Mouse (Mus musculus) heart, embryonic 12.5 days (tissue): Measurements from ENCODE around the gene Epb41. TPM values are rescaled to one million over a fixed set of nuclear protein-coding genes. Genes with fewer than 3 reads are reported as not detected.

Experiments
- ATAC-seq: fragments of 200-750 bp; cut with Nextera tagmentation; 2 replicates; pipeline ENCODE4 v1.8.0; 2017; ENCODE audit warnings: moderate TSS enrichment, moderate library complexity; ENCODE audit not compliant: insufficient number of reproducible peaks, low FRiP score
- H3K27ac ChIP-seq: fragments of 300-500 bp; sonication (generic); 2 replicates; pipeline ENCODE4 v1.5.1; 2016; ENCODE audit warnings: mild to moderate bottlenecking, moderate library complexity; ENCODE audit not compliant: poor library complexity, severe bottlenecking
- H3K27me3 ChIP-seq: fragments of 300-500 bp; sonication (generic); replicated peaks from 2 replicates; pipeline ENCODE4 v1.6.1; 2016; ENCODE audit warnings: mild to moderate bottlenecking, moderate library complexity
- H3K36me3 ChIP-seq: fragments of 300-500 bp; sonication (generic); 2 replicates; pipeline ENCODE4 v1.6.1; 2016; ENCODE audit warnings: mild to moderate bottlenecking, moderate library complexity
- H3K4me1 ChIP-seq: fragments of 300-500 bp; sonication (generic); replicated peaks from 2 replicates; pipeline ENCODE4 v1.6.1; 2016; ENCODE audit warnings: mild to moderate bottlenecking
- H3K4me2 ChIP-seq: fragments of 300-500 bp; sonication (generic); 2 replicates; pipeline ENCODE4 v1.6.1; 2016; ENCODE audit warnings: mild to moderate bottlenecking, moderate library complexity
- H3K4me3 ChIP-seq: fragments of 300-500 bp; sonication (generic); 2 replicates; pipeline ENCODE4 v1.5.1; 2016; ENCODE audit warnings: mild to moderate bottlenecking
- H3K9ac ChIP-seq: fragments of 300-500 bp; sonication (generic); 2 replicates; pipeline ENCODE4 v1.6.1; 2016; ENCODE audit warnings: mild to moderate bottlenecking, moderate library complexity
- H3K9me3 ChIP-seq: fragments of 300-500 bp; sonication (generic); replicated peaks from 2 replicates; pipeline ENCODE4 v1.6.1; 2016; ENCODE audit warnings: mild to moderate bottlenecking, moderate library complexity
- WGBS: fragments of 180-500 bp; shearing (Covaris S2); methylation state at CpG from one replicate; pipeline ENCODE4 v1.1.7; 2016; 5-methylcytosine and 5-hydroxymethylcytosine counted together
- polyA plus RNA-seq: library from polyadenylated mRNA; unstranded; fragments of >200 nt; fragmentation: Nextera tagmentation; extraction: Ambion mirVana; gene quantifications from 2 replicates; pipeline ENCODE4 v1.2.1, GENCODE M21; 2016

Gene Epb41
- polyA plus RNA-seq, 1 experiment from 2014 or later = 97.6 TPM

DNA sequence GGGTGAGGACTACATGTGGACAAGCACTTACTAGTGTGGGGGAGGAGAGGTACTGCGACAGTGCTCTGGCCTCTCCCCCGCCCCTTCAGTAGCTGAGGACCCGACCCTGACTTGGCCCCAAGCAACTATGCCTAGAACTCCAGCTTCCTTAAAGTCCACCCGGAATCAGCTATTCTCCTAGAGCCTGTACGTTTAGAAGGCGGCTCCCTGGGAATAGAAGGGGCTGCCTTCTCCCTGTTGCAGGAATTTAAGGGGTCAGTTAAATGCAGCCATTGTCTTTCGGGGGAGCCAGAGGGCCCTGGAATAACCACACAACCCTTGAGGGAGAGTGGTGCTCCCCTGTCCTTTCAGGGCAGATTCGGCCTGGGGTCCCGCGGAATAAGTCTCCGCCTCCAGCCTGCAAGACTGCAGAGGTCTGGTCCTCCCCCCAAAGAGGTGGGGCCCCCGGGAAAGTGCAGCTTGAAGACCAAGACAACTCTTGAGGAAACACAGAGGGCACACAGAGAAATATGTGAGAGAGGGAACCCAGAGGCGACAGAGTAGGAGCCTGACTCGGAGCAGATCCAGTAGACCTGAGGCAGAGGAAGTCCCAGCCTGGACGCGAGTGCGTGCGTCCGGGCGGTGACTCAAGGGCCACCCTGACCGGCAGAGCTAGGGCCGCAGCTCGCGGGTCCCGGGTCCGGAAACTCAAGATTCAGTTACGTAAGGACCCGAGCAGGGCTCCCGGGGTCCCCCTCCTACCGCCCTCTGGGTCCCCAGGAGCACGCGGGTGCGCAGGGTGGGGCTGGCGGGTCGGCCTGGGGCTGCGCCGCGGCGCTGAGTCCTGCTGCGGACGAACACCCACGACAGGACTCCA is 816 bp downstream of the Epb41 start, which contains the start of gene Gm10300:
TSS of gene Gm10300 (plus strand) at position 621 of the 856 bp plus-strand sequence.
- peaks cover 67% of the 10 kb centered on the region for H3K4me1 ChIP-seq
- H3K9ac ChIP-seq = peak within 1 kb of the TSS; percentile 82
- peak within 1 kb of the TSS; percentile 74 for H3K4me3 ChIP-seq
- peak; percentile 13; the same call in 1 of the 2 replicates for ATAC-seq
- 0% methylated on average over 40 of the region's 42 CpGs for WGBS
- H3K4me2 ChIP-seq = peak within 1 kb of the TSS; percentile 91
- H3K36me3 ChIP-seq = peaks cover 7% of the 10 kb centered on the region
- H3K9me3 ChIP-seq = no peaks in the 10 kb centered on the region
- H3K27ac ChIP-seq = peak within 1 kb of the TSS; percentile 95
- H3K27me3 ChIP-seq = no peaks in the 10 kb centered on the region

DNA sequence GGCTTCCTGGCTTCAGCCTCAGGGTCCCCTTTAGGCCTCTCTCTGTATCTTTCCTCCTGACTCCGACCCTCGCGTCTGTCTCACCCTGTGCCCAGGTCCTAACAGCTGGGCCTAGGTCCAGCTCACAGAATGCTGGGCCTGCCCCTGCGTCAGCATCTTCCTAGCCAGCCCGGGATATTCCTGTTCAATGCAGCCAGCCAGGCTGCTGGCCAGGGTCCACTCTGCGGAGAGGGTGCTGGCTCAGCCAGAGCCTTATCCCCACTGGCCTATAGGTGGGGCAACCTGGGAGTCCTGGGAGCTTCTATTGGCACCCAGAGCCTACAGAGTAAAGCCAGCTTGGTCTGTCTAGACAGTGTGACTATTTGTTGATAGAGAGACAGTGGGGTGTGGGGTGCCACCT is 2.2 kb downstream of the Epb41 start:
- Histone ChIP-seq H3K4me3 (peak overlapping the region; percentile 74), H3K36me3 (peaks cover 7% of the 10 kb centered on the region), H3K27me3 (no peaks in the 10 kb centered on the region), H3K4me2 (peak overlapping the region; percentile 91), H3K9ac (peak overlapping the region; percentile 82), H3K9me3 (no peaks in the 10 kb centered on the region), H3K4me1 (peaks cover 67% of the 10 kb centered on the region), H3K27ac (peak overlapping the region; percentile 87; the same call in 1 of the 2 replicates)
- 73% methylated on average over 6 of the region's 6 CpGs for WGBS
- ATAC-seq = no peak

DNA sequence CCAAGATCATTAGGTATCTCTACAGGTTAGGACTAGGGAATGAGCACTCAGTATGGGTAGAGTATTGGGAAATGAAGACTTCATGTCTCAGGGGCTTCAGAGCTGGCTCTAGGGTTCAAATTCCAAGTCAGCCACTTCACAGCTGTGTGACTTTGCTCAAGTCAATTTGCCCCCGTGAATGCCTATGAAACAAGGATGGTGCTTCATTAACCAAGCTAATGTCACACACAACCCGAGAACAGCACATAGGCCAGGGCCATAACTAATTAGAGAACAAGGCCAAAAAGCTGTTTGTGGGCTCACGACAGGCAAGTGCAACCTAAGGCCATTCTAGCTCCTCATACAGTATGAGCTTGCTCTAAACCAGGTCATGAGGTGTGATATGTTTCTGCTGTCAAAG is 3.0 kb downstream of the Epb41 start:
- H3K9me3 ChIP-seq = no peaks in the 10 kb centered on the region
- ATAC-seq = no peak
- H3K4me1 ChIP-seq = peaks cover 66% of the 10 kb centered on the region
- peak overlapping the region; percentile 82; the same call in 1 of the 2 replicates for H3K9ac ChIP-seq
- peak overlapping the region; percentile 74; the same call in 1 of the 2 replicates for H3K4me3 ChIP-seq
- H3K27ac ChIP-seq = no peak overlapping the region
- H3K27me3 ChIP-seq = no peaks in the 10 kb centered on the region
- WGBS = 82% methylated on average over 3 of the region's 3 CpGs
- H3K4me2 ChIP-seq = peak overlapping the region; percentile 91
- H3K36me3 ChIP-seq = peaks cover 7% of the 10 kb centered on the region

DNA sequence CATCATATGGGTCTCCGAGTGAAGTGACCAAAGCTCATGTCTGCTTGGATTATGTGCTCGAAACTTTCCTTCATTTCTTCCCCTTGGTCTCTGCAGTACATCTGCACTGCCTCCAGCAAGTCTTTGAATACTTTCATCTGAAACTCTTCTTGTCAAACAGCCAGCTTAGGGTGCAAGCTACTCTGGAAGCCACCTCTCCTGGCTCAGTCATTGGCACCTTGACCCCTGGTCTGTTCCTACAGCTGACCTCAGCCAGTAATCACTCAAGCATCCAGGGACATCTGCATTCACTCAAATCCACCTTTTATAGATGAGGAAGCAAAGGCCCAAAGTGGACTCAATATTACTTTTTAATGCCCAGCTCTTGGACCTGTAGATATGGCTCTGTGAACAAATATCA is 3.4 kb downstream of the Epb41 start:
- peaks cover 66% of the 10 kb centered on the region for H3K4me1 ChIP-seq
- no peaks in the 10 kb centered on the region for H3K27me3 ChIP-seq
- no peak overlapping the region for H3K9ac ChIP-seq
- WGBS = 93% methylated on average over 2 of the region's 2 CpGs
- H3K9me3 ChIP-seq = no peaks in the 10 kb centered on the region
- peaks cover 7% of the 10 kb centered on the region for H3K36me3 ChIP-seq
- ATAC-seq = no peak
- H3K27ac ChIP-seq = no peak overlapping the region
- peak overlapping the region; percentile 91 for H3K4me2 ChIP-seq
- H3K4me3 ChIP-seq = peak overlapping the region; percentile 5; the same call in 1 of the 2 replicates

DNA sequence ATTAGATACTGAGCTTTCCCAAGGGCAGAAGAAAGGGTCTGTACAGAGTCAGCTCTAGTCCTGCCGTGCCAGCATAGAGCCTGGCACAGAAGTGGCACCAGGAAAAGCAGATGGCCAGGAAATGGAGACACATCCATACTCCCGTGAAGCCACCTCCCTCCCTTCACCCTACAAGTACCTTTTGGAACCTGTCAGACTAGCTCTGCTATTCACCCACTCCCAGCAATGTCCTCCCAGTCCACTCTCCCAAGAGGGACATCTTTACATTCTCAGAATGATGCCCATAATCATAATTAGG is 7.2 kb downstream of the Epb41 start:
- H3K27me3 ChIP-seq = no peaks in the 10 kb centered on the region
- H3K9ac ChIP-seq = no peak overlapping the region
- no peak for ATAC-seq
- H3K4me2 ChIP-seq = peak overlapping the region; percentile 50
- H3K9me3 ChIP-seq = no peaks in the 10 kb centered on the region
- 62% methylated on average over 2 of the region's 2 CpGs for WGBS
- no peak overlapping the region for H3K4me3 ChIP-seq
- 0 out of 2 replicates have a peak overlapping the region, but pooled peaks have one; percentile 12 for H3K27ac ChIP-seq
- peaks cover 7% of the 10 kb centered on the region for H3K36me3 ChIP-seq
- H3K4me1 ChIP-seq = peaks cover 71% of the 10 kb centered on the region

DNA sequence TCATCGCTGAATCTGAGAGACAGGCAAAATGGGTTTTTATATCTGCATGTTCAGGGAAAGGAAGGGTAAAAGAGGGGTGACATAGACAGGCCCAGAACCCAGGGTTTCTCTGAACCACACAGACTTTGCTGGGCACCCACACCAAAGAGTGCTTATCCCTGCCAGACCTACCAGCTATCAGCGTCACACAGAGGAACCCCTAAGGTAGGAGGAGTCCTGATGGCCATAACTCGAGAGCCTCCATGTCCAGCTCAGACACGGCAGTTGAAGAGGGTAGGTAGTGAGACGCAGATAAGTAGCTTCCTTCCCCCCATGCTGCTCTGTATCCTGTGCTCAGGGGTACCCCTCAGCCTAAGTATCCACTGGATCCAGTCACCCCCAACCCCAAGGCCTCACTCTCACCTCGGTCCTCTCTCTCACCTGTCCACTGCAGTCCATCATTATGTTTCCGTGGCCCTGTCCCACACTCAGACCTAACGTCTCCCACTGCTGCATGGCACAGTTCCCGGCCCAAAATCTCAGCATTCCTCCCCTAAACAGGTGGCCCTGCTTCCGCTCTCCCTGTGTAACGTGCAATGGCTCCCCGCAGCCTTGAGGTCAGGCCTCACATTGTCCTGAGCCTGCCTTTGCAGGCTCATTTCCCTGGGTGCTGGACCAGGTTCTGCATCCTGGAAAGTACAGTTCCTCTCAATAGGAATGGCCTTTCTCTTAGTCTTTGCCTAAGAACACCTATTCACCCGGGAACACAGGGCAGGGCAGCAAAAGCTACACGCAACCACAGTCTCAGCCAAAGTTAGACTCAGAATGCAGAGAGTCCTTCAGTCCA is 7.8 kb downstream of the Epb41 start:
- WGBS = 79% methylated on average over 14 of the region's 14 CpGs
- H3K27ac ChIP-seq = 0 out of 2 replicates have a peak overlapping the region, but pooled peaks have one; percentile 34
- peak overlapping the region; percentile 50 for H3K4me2 ChIP-seq
- H3K36me3 ChIP-seq = peaks cover 7% of the 10 kb centered on the region
- peaks cover 72% of the 10 kb centered on the region for H3K4me1 ChIP-seq
- ATAC-seq = peak; percentile 63
- no peak overlapping the region for H3K9ac ChIP-seq
- H3K4me3 ChIP-seq = no peak overlapping the region
- no peaks in the 10 kb centered on the region for H3K9me3 ChIP-seq
- H3K27me3 ChIP-seq = no peaks in the 10 kb centered on the region

DNA sequence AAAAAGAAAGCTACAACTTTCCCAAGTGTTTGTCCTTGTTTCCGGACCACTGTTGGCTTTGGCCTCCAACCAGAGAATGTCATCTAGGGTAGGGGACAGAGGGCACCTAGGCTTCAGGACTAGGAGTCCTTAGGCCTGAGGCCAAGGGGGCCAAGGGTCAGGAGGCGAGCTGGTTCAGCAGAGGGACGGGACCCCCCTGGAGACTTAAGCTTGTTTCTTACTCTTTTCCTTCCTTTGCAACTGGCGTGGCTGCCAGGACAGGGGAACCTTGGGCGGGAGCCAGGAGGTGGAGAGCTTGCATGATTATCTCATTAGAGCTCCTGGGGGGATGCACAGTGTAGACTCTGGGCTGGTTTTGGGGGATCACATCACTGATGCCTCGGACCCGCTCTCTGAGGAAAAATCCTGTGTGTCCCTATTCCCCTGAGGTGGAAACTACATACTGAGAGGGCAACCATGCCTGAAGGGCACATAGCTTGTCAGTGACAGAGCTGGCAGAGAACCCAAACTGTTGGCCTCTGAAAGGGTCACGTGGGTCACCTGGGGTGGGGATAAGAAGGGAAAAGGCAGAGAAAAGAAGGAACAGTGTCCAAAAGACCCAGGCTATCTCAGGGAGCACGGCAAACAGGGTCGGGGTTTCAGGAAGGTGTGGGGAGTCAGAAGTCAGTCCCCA is 8.9 kb downstream of the Epb41 start:
- 45% methylated on average over 10 of the region's 10 CpGs for WGBS
- peak overlapping the region; percentile 55 for H3K9ac ChIP-seq
- ATAC-seq = peak; percentile 44
- H3K36me3 ChIP-seq = peaks cover 7% of the 10 kb centered on the region
- no peaks in the 10 kb centered on the region for H3K9me3 ChIP-seq
- peaks cover 75% of the 10 kb centered on the region for H3K4me1 ChIP-seq
- H3K4me3 ChIP-seq = no peak overlapping the region
- H3K4me2 ChIP-seq = peak overlapping the region; percentile 50
- no peaks in the 10 kb centered on the region for H3K27me3 ChIP-seq
- H3K27ac ChIP-seq = peak overlapping the region; percentile 46

DNA sequence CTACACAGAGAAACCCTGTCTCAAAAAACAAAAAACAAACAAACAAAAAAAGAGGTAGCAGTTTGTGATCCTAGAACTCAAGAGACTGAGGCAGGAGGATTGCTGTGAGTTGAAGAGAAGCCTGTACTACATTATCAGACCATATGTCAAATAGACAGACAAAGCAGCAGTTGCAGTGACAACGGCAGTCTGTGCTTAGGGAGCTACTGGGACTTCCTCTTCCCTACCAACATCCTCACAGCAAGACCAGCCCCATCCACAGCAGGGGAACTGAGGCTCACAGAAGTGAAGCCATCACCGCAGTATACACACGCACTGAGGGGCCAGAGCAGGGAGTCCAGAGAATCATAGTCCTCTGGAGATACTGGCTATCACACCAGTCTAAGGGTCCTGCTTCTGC is 9.5 kb downstream of the Epb41 start:
- H3K9me3 ChIP-seq = no peaks in the 10 kb centered on the region
- peaks cover 72% of the 10 kb centered on the region for H3K4me1 ChIP-seq
- H3K4me3 ChIP-seq = 0 out of 2 replicates have a peak overlapping the region, but pooled peaks have one; percentile 6
- peaks cover 5% of the 10 kb centered on the region for H3K36me3 ChIP-seq
- WGBS = 47% methylated on average over 3 of the region's 3 CpGs
- peak overlapping the region; percentile 46; the same call in 1 of the 2 replicates for H3K27ac ChIP-seq
- no peaks in the 10 kb centered on the region for H3K27me3 ChIP-seq
- H3K9ac ChIP-seq = no peak overlapping the region
- H3K4me2 ChIP-seq = peak overlapping the region; percentile 50
- ATAC-seq = peak; percentile 26; the same call in 1 of the 2 replicates

DNA sequence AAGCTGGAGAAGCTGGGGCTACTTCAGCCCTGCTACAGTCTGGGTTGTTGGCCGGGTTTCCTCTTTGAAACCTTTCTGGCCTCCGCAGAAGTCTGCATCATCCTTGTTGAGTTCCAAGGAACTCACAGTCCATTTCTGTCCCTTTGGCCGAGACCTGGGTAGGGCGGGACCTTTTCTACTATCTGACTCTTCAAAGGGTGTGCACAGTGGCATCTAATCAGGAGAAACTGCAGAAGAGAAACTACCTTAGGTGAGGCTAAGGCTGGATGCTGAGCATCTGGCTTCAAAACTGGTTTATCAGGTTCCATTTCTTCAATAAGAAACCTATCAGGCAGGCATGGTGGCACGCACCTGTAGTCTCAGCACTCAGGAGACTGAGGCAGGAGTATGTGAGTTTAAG is 10.6 kb downstream of the Epb41 start:
- Histone ChIP-seq H3K27me3 (no peaks in the 10 kb centered on the region), H3K4me1 (peaks cover 79% of the 10 kb centered on the region), H3K4me3 (no peak overlapping the region), H3K9me3 (no peaks in the 10 kb centered on the region), H3K36me3 (no peaks in the 10 kb centered on the region), H3K4me2 (peak overlapping the region; percentile 24; the same call in 1 of the 2 replicates), H3K9ac (no peak overlapping the region), H3K27ac (no peak overlapping the region)
- 83% methylated on average over 5 of the region's 5 CpGs for whole genome bisulfite sequencing
- no peak for ATAC-seq

DNA sequence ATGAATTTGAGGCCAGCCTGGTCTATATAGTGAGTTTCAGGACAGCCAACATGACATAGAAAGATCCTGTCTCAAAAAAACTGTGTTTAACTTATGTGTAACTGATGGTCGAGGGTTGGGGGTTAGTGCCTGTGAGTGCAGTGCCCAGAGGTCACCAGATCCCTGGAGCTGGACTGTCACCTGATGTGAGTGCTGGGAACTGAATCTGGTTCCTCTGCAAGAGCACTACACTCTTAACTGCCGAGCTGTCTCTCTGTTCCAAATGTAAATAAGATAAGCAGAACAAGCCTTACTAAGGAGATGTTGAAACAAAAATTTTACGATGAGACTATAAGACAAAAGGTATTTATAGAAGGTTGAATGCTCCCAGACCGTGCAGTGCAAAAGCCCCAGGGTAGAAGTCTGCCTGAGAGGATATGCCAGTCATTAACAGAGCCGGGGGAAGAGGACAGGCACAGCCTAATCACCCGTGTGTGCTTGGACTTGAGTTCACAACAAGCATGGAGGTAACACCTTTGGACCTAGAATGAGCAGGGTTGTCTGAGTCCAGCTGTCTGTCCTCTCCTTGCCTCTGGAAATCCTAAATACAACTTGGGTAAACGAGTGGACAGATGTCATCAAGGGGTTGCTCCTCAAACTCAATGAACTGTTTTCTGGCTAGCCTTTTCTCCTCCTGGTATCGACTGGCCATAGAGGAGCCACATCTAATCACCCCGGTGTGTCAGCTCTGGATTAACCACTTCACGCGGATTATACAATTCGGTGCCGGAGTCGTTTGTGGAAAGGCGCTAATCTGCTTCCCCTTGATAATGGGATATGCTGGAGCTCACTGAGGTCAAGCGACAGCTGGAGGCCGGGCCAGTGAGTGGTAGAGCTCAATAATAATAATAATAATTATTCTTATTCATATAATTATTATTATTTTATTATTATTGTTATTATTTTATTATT is 11.9 kb downstream of the Epb41 start:
- Histone ChIP-seq H3K9ac (no peak overlapping the region), H3K4me1 (peaks cover 85% of the 10 kb centered on the region), H3K27ac (0 out of 2 replicates have a peak overlapping the region, but pooled peaks have one; percentile 21), H3K4me3 (no peak overlapping the region), H3K36me3 (no peaks in the 10 kb centered on the region), H3K4me2 (peak overlapping the region; percentile 12; the same call in 1 of the 2 replicates), H3K9me3 (no peaks in the 10 kb centered on the region), H3K27me3 (no peaks in the 10 kb centered on the region)
- 58% methylated on average over 17 of the region's 17 CpGs for WGBS
- ATAC-seq = no peak
